Mouse (Mus musculus) heart, postnatal 0 days (tissue): ENCODE measurements around the gene D5Ertd579e. TPM values are rescaled to one million over a fixed set of nuclear protein-coding genes. Genes with fewer than 3 reads are reported as not detected.

Experiments
- ATAC-seq: fragments of 200-750 bp; cut with Nextera tagmentation; 2 replicates; pipeline ENCODE4 v1.8.0; 2017; ENCODE audit warnings: low read depth, moderate number of reproducible peaks, moderate library complexity; ENCODE audit not compliant: insufficient read depth
- DNase-seq: peaks from one replicate; pipeline ENCODE4 v3.0.0-alpha.2; 2016; ENCODE audit warnings: low spot score
- H3K27ac ChIP-seq: fragments of 300-500 bp; sonication (generic); 2 replicates; pipeline ENCODE4 v1.5.1; 2014; ENCODE audit warnings: low read depth, mild to moderate bottlenecking
- H3K27me3 ChIP-seq: fragments of 300-500 bp; sonication (generic); 2 replicates; pipeline ENCODE4 v1.6.1; 2014; ENCODE audit warnings: low read length, mixed read lengths; ENCODE audit not compliant: control insufficient read depth, insufficient read depth
- H3K36me3 ChIP-seq: fragments of 300-500 bp; sonication (generic); replicated peaks from 2 replicates; pipeline ENCODE4 v1.6.1; 2014; ENCODE audit warnings: low read length, mixed read lengths; ENCODE audit not compliant: control insufficient read depth, insufficient read depth
- H3K4me1 ChIP-seq: fragments of 300-500 bp; sonication (generic); 2 replicates; pipeline ENCODE4 v1.6.1; 2014; ENCODE audit warnings: antibody characterized with exemption; ENCODE audit not compliant: control insufficient read depth, insufficient read depth
- H3K4me2 ChIP-seq: fragments of 300-500 bp; sonication (generic); 2 replicates; pipeline ENCODE4 v1.6.1; 2014; ENCODE audit warnings: low read depth, mild to moderate bottlenecking, low read length, moderate library complexity
- H3K4me3 ChIP-seq: fragments of 300-500 bp; sonication (generic); 2 replicates; pipeline ENCODE4 v1.5.1; 2014; ENCODE audit warnings: low read depth, low read length
- H3K9ac ChIP-seq: fragments of 300-500 bp; sonication (generic); replicated peaks from 2 replicates; pipeline ENCODE4 v1.6.1; 2014; ENCODE audit warnings: low read depth, low read length, mixed read lengths
- H3K9me3 ChIP-seq: fragments of 300-500 bp; sonication (generic); replicated peaks from 2 replicates; pipeline ENCODE4 v1.6.1; 2016; ENCODE audit warnings: low read length; ENCODE audit not compliant: control insufficient read depth
- CTCF ChIP-seq: IDR thresholded peaks from 2 replicates; pipeline ENCODE4 v1.5.1; 2016; ENCODE audit warnings: antibody characterized with exemption, control low read depth, low read depth
- EP300 ChIP-seq: IDR thresholded peaks from 2 replicates; pipeline ENCODE4 v1.6.1; 2016; ENCODE audit warnings: antibody characterized with exemption, low read depth
- WGBS: fragments of 180-500 bp; shearing (Covaris S2); extraction: QIAGEN DNeasy Blood & Tissue Kit; methylation state at CpG from one replicate; pipeline ENCODE4 v1.1.7; 2014; 5-methylcytosine and 5-hydroxymethylcytosine counted together
- polyA plus RNA-seq: library from polyadenylated mRNA; unstranded; fragments of >200 nt; fragmentation: Nextera tagmentation; extraction: Ambion mirVana; gene quantifications from 2 replicates; pipeline ENCODE4 v1.2.1, GENCODE M21; 2015
- total RNA-seq: library from RNA; depleted of rRNA; stranded (reverse); fragments of >200 nt; gene quantifications from 2 replicates; pipeline ENCODE4 v1.2.3, GENCODE M21; 2014; ENCODE audit warnings: low replicate concordance

The D5Ertd579e gene
- total and polyA plus RNA-seq, 2 experiments from 2014 or later = 28.5 to 52.6 TPM

GRCm38 (mm10) chr5:36729086-36729473, 33.3 kb upstream of the D5Ertd579e start:
- Histone ChIP-seq H3K4me1 (no peaks in the 10 kb centered on the region), H3K36me3 (no peaks in the 10 kb centered on the region), H3K4me2 (no peak overlapping the region), H3K9me3 (no peaks in the 10 kb centered on the region), H3K27ac (no peak overlapping the region), H3K9ac (no peak overlapping the region), H3K27me3 (no peaks in the 10 kb centered on the region), H3K4me3 (no peak overlapping the region)
- DNase-seq (no peak), ATAC-seq (no peak)
- TF ChIP-seq EP300 (no peak), CTCF (no peak)
- WGBS = 83% methylated on average over 4 of the region's 4 CpGs

GRCm38 (mm10) chr5:36728403-36729085, 32.7 kb upstream of the D5Ertd579e start:
- Histone ChIP-seq H3K4me1 (no peaks in the 10 kb centered on the region), H3K9ac (no peak overlapping the region), H3K9me3 (no peaks in the 10 kb centered on the region), H3K27me3 (no peaks in the 10 kb centered on the region), H3K4me3 (no peak overlapping the region), H3K27ac (no peak overlapping the region), H3K36me3 (no peaks in the 10 kb centered on the region), H3K4me2 (no peak overlapping the region)
- DNase-seq (no peak), ATAC-seq (no peak)
- TF ChIP-seq EP300 = no peak
- no peak for TF ChIP-seq CTCF
- 74% methylated on average over 8 of the region's 8 CpGs for WGBS

DNA sequence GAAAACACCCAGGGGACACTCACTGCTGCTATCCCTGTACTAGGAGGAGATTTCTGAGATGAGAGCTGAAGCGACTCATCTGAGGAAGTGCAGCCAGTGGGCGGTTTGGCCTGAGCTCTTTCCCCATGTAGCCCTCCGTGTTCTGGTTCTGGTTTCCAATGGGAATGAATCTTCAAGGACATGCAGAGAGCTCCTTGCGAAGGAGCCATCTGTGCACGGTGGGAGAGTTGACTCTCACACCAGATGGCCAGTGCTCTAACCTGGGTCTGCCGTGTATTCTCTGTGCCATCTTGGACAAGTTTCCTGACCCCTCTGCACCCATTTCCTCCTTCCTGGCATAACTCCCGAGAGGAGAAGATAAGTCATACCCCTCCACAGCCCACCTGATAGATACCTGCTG, 32.0 kb upstream of the D5Ertd579e start:
- no peak for ATAC-seq
- no peaks in the 10 kb centered on the region for H3K4me1 ChIP-seq

DNA sequence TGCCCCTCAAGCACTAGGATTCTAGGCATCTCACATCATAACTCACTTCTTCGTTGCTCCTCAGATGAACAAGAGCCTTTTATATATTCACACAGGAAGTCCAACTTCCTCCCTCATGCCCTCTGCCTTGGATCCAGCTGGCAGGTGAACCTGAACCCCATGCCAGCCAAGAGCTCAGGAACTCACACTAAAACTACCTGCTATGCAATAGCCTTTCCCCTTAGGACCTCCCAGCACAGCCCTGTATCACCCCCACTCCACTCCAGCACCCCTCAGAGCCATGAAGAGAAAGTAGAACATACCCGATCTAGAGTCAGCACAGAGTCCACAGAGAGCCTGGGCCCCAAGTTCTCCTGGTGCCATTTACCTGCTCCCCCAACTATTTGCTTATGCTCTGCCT, 31.3 kb upstream of the D5Ertd579e start:
- no peak for DNase-seq
- H3K9ac ChIP-seq = no peak overlapping the region
- H3K4me3 ChIP-seq = no peak overlapping the region
- H3K4me1 ChIP-seq = no peaks in the 10 kb centered on the region
- no peak overlapping the region for H3K27ac ChIP-seq
- ATAC-seq = no peak
- H3K9me3 ChIP-seq = no peaks in the 10 kb centered on the region
- H3K36me3 ChIP-seq = no peaks in the 10 kb centered on the region
- no peak overlapping the region for H3K4me2 ChIP-seq
- no peaks in the 10 kb centered on the region for H3K27me3 ChIP-seq
- no peak for TF ChIP-seq EP300
- TF ChIP-seq CTCF = no peak
- WGBS = 58% methylated on average over 2 of the region's 2 CpGs

More for the DNA sequence above, 32.0 kb upstream of the D5Ertd579e start:
- Histone ChIP-seq H3K27me3 (no peaks in the 10 kb centered on the region), H3K9me3 (no peaks in the 10 kb centered on the region), H3K9ac (no peak overlapping the region), H3K4me2 (no peak overlapping the region), H3K4me3 (no peak overlapping the region), H3K27ac (no peak overlapping the region), H3K36me3 (no peaks in the 10 kb centered on the region)
- WGBS = 71% methylated on average over 7 of the region's 7 CpGs
- DNase-seq = no peak
- TF ChIP-seq CTCF (no peak), EP300 (no peak)

GRCm38 (mm10) chr5:36726387-36726801, 30.6 kb upstream of the D5Ertd579e start:
- H3K27ac ChIP-seq = 0 out of 2 replicates have a peak overlapping the region, but pooled peaks have one; percentile 13
- no peak overlapping the region; the same call in 1 of the 2 replicates for H3K9ac ChIP-seq
- 33% methylated on average over 9 of the region's 9 CpGs for WGBS
- peak overlapping the region; percentile 45 for H3K4me2 ChIP-seq
- H3K4me3 ChIP-seq = no peak overlapping the region
- ATAC-seq = no peak
- no peaks in the 10 kb centered on the region for H3K4me1 ChIP-seq
- DNase-seq = no peak
- H3K27me3 ChIP-seq = no peaks in the 10 kb centered on the region
- H3K36me3 ChIP-seq = no peaks in the 10 kb centered on the region
- TF ChIP-seq EP300 = no peak
- TF ChIP-seq CTCF = no peak
- H3K9me3 ChIP-seq = no peaks in the 10 kb centered on the region

- Histone ChIP-seq H3K4me3 (no peak overlapping the region), H3K9me3 (no peaks in the 10 kb centered on the region), H3K4me2 (no peak overlapping the region; the same call in 1 of the 2 replicates), H3K4me1 (peaks cover 4% of the 10 kb centered on the region; the same call in 1 of the 2 replicates), H3K27me3 (no peaks in the 10 kb centered on the region), H3K27ac (peak overlapping the region; percentile 13; the same call in 1 of the 2 replicates), H3K36me3 (no peaks in the 10 kb centered on the region), H3K9ac (no peak overlapping the region)
- 57% methylated on average over 12 of the region's 12 CpGs for WGBS
- TF ChIP-seq EP300 (no peak), CTCF (no peak)
- DNase-seq = no peak
- no peak for ATAC-seq
These were observed 30.0 kb upstream of the D5Ertd579e start for GRCm38 (mm10) chr5:36725861-36726260.
